Comparison of ENCODE assay signal across 10 mouse cellular contexts in genomic region chr3:154723198-154723597, GRCm38 (mm10). TPM values are rescaled to one million over a fixed set of nuclear protein-coding genes. Genes with fewer than 3 reads are reported as not detected.
A peak's percentile ranks its signal among the peaks of the same experiment; 100 is the strongest.
DNase-seq lines count a peak whose midpoint lies in the region; ATAC-seq lines count a peak whose summit lies in the region.
"Had no signal": no experiment of that assay in that cellular context is flagged by ENCODE, and none has a peak within 500 bp of the region (broad histone marks: within the 10 kb centered on the region; RNA-seq: fewer than 3 reads in every experiment).

No protein-coding gene starts in this region.

- H3K27ac ChIP-seq in stomach, embryonic 16.5 days (ENCODE audit: low read length): no peak overlapping the region

- no peaks in the 10 kb centered on the region for H3K4me1 ChIP-seq in stomach, embryonic 16.5 days (ENCODE audit: control insufficient read depth, insufficient read depth, low read length)

- no peak overlapping the region for H3K9ac ChIP-seq in stomach, embryonic 16.5 days (ENCODE audit: low read length)

- H3K4me2 ChIP-seq in stomach, embryonic 16.5 days (ENCODE audit: low read depth, low read length): no peak overlapping the region

- 36% methylated on average over 7 of the region's 7 CpGs for WGBS in stomach, embryonic 16.5 days

- H3K9me3 ChIP-seq in stomach, embryonic 16.5 days (replicated peaks; ENCODE audit: control insufficient read depth, low read length): no peaks in the 10 kb centered on the region

- no peaks in the 10 kb centered on the region for H3K36me3 ChIP-seq in stomach, embryonic 16.5 days (ENCODE audit: control insufficient read depth, insufficient read depth, low read length)

- ATAC-seq in cerebellum, adult (ENCODE audit: insufficient number of reproducible peaks, low FRiP score, low TSS enrichment): peak; percentile 62
- peak; percentile 53; the same call in 1 of the 2 replicates for ATAC-seq in stomach, embryonic 16.5 days (ENCODE audit: insufficient read depth, low FRiP score)
- no peak for ATAC-seq in erythroid progenitor cell, adult 5-6 weeks (replicated peaks; ENCODE audit: low FRiP score, poor library complexity, severe bottlenecking)

- no peak overlapping the region for H3K4me3 ChIP-seq in stomach, embryonic 16.5 days (replicated peaks; ENCODE audit: low read length)
- H3K4me3 ChIP-seq: erythroblast, embryonic 14.5 days had no signal

- H3K27me3 ChIP-seq in stomach, embryonic 16.5 days (ENCODE audit: control insufficient read depth, insufficient read depth, low read length): no peaks in the 10 kb centered on the region

- DNase-seq in cerebellum, postnatal 4 days (ENCODE audit: low spot score in 2 of 2): no peak
- DNase-seq in ovary, adult 18-20 months (ENCODE audit: low spot score): peak; percentile 7
- no peak for DNase-seq in ovary, postnatal 10 days (ENCODE audit: low spot score)
- DNase-seq in kidney, adult 9 months: peak; percentile 72
- DNase-seq in frontal cortex, postnatal 10 days (ENCODE audit: low spot score in 2 of 2): no peak

RNA-seq across cellular contexts. Expression of gene Erich3, which starts 59.5 kb away (rescaled TPM):
- polyA plus RNA-seq in stomach, embryonic 16.5 days (2015; fragmentation: Nextera tagmentation; extraction: Ambion mirVana): 0.10 and 0.21 TPM in 2 replicates
- not detected in 2 replicates for total RNA-seq in erythroid progenitor cell, adult 5-6 weeks (2015; ENCODE audit: low replicate concordance)
- not detected in 2 replicates for total RNA-seq in erythroid progenitor cell, adult 5-6 weeks (2017; ENCODE audit: low replicate concordance)
- total RNA-seq: megakaryocyte-erythroid progenitor cell, adult 5-6 weeks had no signal
- polyA plus RNA-seq: erythroblast, embryonic 14.5 days had no signal

Comparison
In these comparisons a context has a peak if more than half of its experiments do, and no peak if none do; other contexts are left out.
1. DNase-seq: peak in ovary, adult 18-20 months (single experiment) and kidney, adult 9 months (single experiment); none in cerebellum, postnatal 4 days (0 of 2), ovary, postnatal 10 days (single experiment) and frontal cortex, postnatal 10 days (0 of 2).